Mouse (Mus musculus): ENCODE measurements around the gene Abtb2.

Abtb2 gene

GRCm38 (mm10) chr2:103692810-103693209 is 126.7 kb downstream of the Abtb2 start:
- no peak for DNase-seq

- no peak for DNase-seq
Measured at GRCm38 (mm10) chr2:103694777-103695563, 128.9 kb downstream of the Abtb2 start.

GRCm38 (mm10) chr2:103696177-103696576 is 130.1 kb downstream of the Abtb2 start:
- no peak for DNase-seq

- no peak for DNase-seq
Measured at GRCm38 (mm10) chr2:103700514-103700913, 134.4 kb downstream of the Abtb2 start.

GRCm38 (mm10) chr2:103703336-103703735 is 137.2 kb downstream of the Abtb2 start:
- no peak for DNase-seq

- DNase-seq, result no peak
Measured at GRCm38 (mm10) chr2:103703865-103704264, 137.8 kb downstream of the Abtb2 start.

GRCm38 (mm10) chr2:103705826-103706225 is 139.7 kb downstream of the Abtb2 start:
- no peak for DNase-seq

- peak; percentile 57 for DNase-seq
Measured at GRCm38 (mm10) chr2:103706226-103706625, 140.1 kb downstream of the Abtb2 start.

GRCm38 (mm10) chr2:103707056-103707776 is 141.1 kb downstream of the Abtb2 start:
- DNase-seq, result no peak

- DNase-seq, result no peak
Measured at GRCm38 (mm10) chr2:103710849-103711248, 144.7 kb downstream of the Abtb2 start.

GRCm38 (mm10) chr2:103713831-103714230 is 147.7 kb downstream of the Abtb2 start:
- DNase-seq, result peak; percentile 24

GRCm38 (mm10) chr2:103714412-103714811 is 148.3 kb downstream of the Abtb2 start:
- no peak for DNase-seq

GRCm38 (mm10) chr2:103718594-103719291 is 152.6 kb downstream of the Abtb2 start:
- DNase-seq, result peak; percentile 63

GRCm38 (mm10) chr2:103719292-103719646 is 153.2 kb downstream of the Abtb2 start:
- DNase-seq, result no peak

GRCm38 (mm10) chr2:103724521-103724920 is 158.4 kb downstream of the Abtb2 start:
- no peak for DNase-seq

GRCm38 (mm10) chr2:103728027-103728540 is 162.0 kb downstream of the Abtb2 start:
- no peak for DNase-seq

- no peak for DNase-seq
Measured at GRCm38 (mm10) chr2:103730999-103731398, 164.9 kb downstream of the Abtb2 start.

GRCm38 (mm10) chr2:103731423-103731822 is 165.3 kb downstream of the Abtb2 start:
- no peak for DNase-seq

- DNase-seq, result no peak
Measured at GRCm38 (mm10) chr2:103742821-103743220, 176.7 kb downstream of the Abtb2 start.

GRCm38 (mm10) chr2:103743536-103743935 is 177.4 kb downstream of the Abtb2 start:
- DNase-seq, result no peak

- peak; percentile 59 for DNase-seq
Measured at GRCm38 (mm10) chr2:103743988-103744387, 177.9 kb downstream of the Abtb2 start.

GRCm38 (mm10) chr2:103745481-103745880 is 179.4 kb downstream of the Abtb2 start:
- DNase-seq, result no peak

GRCm38 (mm10) chr2:103746096-103746495 is 180.0 kb downstream of the Abtb2 start:
- DNase-seq, result no peak
